ENCODE assay signal across 9 mouse cellular contexts in the genomic region with DNA sequence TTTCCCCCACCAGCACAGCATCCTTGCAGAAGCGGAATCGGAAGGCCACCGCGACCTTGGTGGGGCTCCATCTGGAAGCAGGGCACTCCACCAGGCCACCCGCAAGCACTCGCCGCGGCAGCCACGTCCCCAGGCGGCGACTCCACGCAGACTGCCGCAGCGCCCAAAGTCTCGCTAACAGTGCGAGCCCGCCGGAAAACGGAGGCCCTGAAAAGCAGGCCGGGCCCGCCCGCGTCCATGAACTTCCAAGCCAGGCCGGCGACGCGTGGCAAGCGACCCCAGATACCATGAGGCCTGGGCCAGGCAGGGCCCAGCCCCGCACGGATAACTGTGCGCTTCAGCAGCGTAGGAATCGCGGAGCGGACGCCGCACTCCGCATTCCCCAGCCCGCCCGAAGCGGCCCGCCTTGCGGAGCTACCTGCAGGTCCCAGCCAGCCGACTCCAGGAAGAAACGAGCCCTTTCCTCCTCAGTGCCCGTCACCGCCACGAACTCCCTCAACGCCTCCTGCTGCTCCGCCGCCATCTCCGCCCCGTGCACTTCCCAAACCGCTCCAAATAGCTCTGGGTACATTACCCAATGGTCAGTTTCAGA. TPM values are rescaled to one million over a fixed set of nuclear protein-coding genes. Genes with fewer than 3 reads are reported as not detected.
DNase-seq lines count a peak whose midpoint lies in the region; ATAC-seq lines count a peak whose summit lies in the region.
"Had no signal": no experiment of that assay in that cellular context is flagged by ENCODE, and none has a peak within 500 bp of the region (broad histone marks: within the 10 kb centered on the region; RNA-seq: fewer than 3 reads in every experiment).

No protein-coding gene starts in this region.

- no peak for ATAC-seq in limb, embryonic 13.5 days (ENCODE audit: low FRiP score, low read depth)
- peak; percentile 83 for ATAC-seq in midbrain, embryonic 13.5 days

- H3K4me3 ChIP-seq in limb, embryonic 13.5 days: peak overlapping the region; percentile 51
- peak overlapping the region; percentile 52 for H3K4me3 ChIP-seq in midbrain, embryonic 13.5 days (replicated peaks)

- H3K4me2 ChIP-seq in limb, embryonic 13.5 days (replicated peaks): peak overlapping the region; percentile 83
- peak overlapping the region; percentile 90 for H3K4me2 ChIP-seq in midbrain, embryonic 13.5 days (replicated peaks)

- H3K4me1 ChIP-seq in limb, embryonic 13.5 days: no peaks in the 10 kb centered on the region
- peaks cover 3% of the 10 kb centered on the region; the same call in 1 of the 2 replicates for H3K4me1 ChIP-seq in midbrain, embryonic 13.5 days (replicated peaks)

- H3K9me3 ChIP-seq in limb, embryonic 13.5 days: no peaks in the 10 kb centered on the region
- no peaks in the 10 kb centered on the region for H3K9me3 ChIP-seq in midbrain, embryonic 13.5 days

- peaks cover 3% of the 10 kb centered on the region; the same call in 1 of the 2 replicates for H3K27me3 ChIP-seq in limb, embryonic 13.5 days
- H3K27me3 ChIP-seq in midbrain, embryonic 13.5 days: 0 out of 2 replicates have a peak, but pooled peaks cover 4% of the 10 kb centered on the region
- H3K27me3 ChIP-seq: CH12.LX had no signal

- H3K9ac ChIP-seq in limb, embryonic 13.5 days: peak overlapping the region; percentile 85
- peak overlapping the region; percentile 73 for H3K9ac ChIP-seq in midbrain, embryonic 13.5 days (replicated peaks)

- 2% methylated on average over 54 of the region's 54 CpGs for WGBS in limb, embryonic 13.5 days
- WGBS in midbrain, embryonic 13.5 days: under 1% methylated on average over 53 of the region's 54 CpGs

- DNase-seq in layer of hippocampus, adult 11-12 months (ENCODE audit: low spot score): peak; percentile 37
- DNase-seq in layer of hippocampus, adult 9-10 months (ENCODE audit: low spot score): no peak
- DNase-seq in cerebellum, postnatal 25 days: peak; percentile 75
- peak; percentile 13 for DNase-seq in gastrocnemius, postnatal 25 days
- peak; percentile 21 for DNase-seq in kidney, adult 11 months
- peak; percentile 6 for DNase-seq in telencephalon, adult 2 months (ENCODE audit: low read depth, low spot score)

- 0 out of 2 replicates have a peak overlapping the region, but pooled peaks have one; percentile 4 for H3K27ac ChIP-seq in limb, embryonic 13.5 days
- 0 out of 2 replicates have a peak overlapping the region, but pooled peaks have one; percentile 19 for H3K27ac ChIP-seq in midbrain, embryonic 13.5 days

- H3K36me3 ChIP-seq in limb, embryonic 13.5 days: no peaks in the 10 kb centered on the region
- H3K36me3 ChIP-seq in midbrain, embryonic 13.5 days: no peaks in the 10 kb centered on the region

RNA-seq across cellular contexts. Expression of a gene that starts 40.6 kb away (rescaled TPM):
- total RNA-seq in gastrocnemius, postnatal 25 days (2021): 1 to 10 TPM; 5.1 to 5.8 TPM
- 31.1 TPM in 2 replicates for polyA plus RNA-seq in limb, embryonic 13.5 days (2015; fragmentation: Nextera tagmentation; extraction: Ambion mirVana)
- 48.6 and 50.8 TPM in 2 replicates for polyA plus RNA-seq in midbrain, embryonic 13.5 days (2015; fragmentation: Nextera tagmentation; extraction: Ambion mirVana)
